Mouse (Mus musculus): ENCODE measurements at regions not wholly inside any gene's neighbourhood (a gene's known extent, or its start where the extent isn't known, plus 50 kb on each side); places are given as distances from the start of the nearest gene placed in this dataset.
"Not testable (repeated sequence)": the region's sequence is repeated elsewhere in the genome, so short reads cannot be mapped to it uniquely, and the experiment has no call there.

GRCm38 (mm10) chr1:157797711-157798110 is 291.2 kb downstream of the Sec16b start:
- H3K9me3 ChIP-seq = no peaks in the 10 kb centered on the region
- H3K27ac ChIP-seq = no peak overlapping the region
- peaks cover 6% of the 10 kb centered on the region for H3K4me1 ChIP-seq (replicated peaks)
- no peak overlapping the region for H3K4me3 ChIP-seq
- H3K27me3 ChIP-seq (ENCODE audit: insufficient read depth, poor library complexity, severe bottlenecking) = no peaks in the 10 kb centered on the region
- WGBS = 92% methylated on average over 7 of the region's 7 CpGs
- no peak for DNase-seq (ENCODE audit: low spot score)
- H3K36me3 ChIP-seq = no peaks in the 10 kb centered on the region

- peaks cover 6% of the 10 kb centered on the region for H3K4me1 ChIP-seq (replicated peaks)
- no peaks in the 10 kb centered on the region for H3K27me3 ChIP-seq (ENCODE audit: insufficient read depth, poor library complexity, severe bottlenecking)
- no peak for DNase-seq (ENCODE audit: low spot score)
- no peaks in the 10 kb centered on the region for H3K9me3 ChIP-seq
- no peak overlapping the region for H3K4me3 ChIP-seq
- H3K36me3 ChIP-seq = no peaks in the 10 kb centered on the region
- H3K27ac ChIP-seq = no peak overlapping the region
- WGBS = 74% methylated on average over 21 of the region's 21 CpGs
These were observed 292.3 kb downstream of the Sec16b start for GRCm38 (mm10) chr1:157798561-157799553.

- WGBS = 77% methylated on average over 3 of the region's 3 CpGs
- peaks cover 6% of the 10 kb centered on the region for H3K4me1 ChIP-seq (replicated peaks)
- no peaks in the 10 kb centered on the region for H3K36me3 ChIP-seq
- no peak overlapping the region for H3K27ac ChIP-seq
- H3K9me3 ChIP-seq = no peaks in the 10 kb centered on the region
- H3K27me3 ChIP-seq (ENCODE audit: insufficient read depth, poor library complexity, severe bottlenecking) = no peaks in the 10 kb centered on the region
- H3K4me3 ChIP-seq = no peak overlapping the region
- no peak for DNase-seq (ENCODE audit: low spot score)
These were observed 294.6 kb downstream of the Sec16b start for GRCm38 (mm10) chr1:157801151-157801550.

- Histone ChIP-seq H3K27me3 (ENCODE audit: insufficient read depth, poor library complexity, severe bottlenecking) (no peaks in the 10 kb centered on the region), H3K36me3 (no peaks in the 10 kb centered on the region), H3K4me3 (no peak overlapping the region), H3K4me1 (replicated peaks) (no peaks in the 10 kb centered on the region), H3K9me3 (no peaks in the 10 kb centered on the region), H3K27ac (no peak overlapping the region)
- no peak for DNase-seq (ENCODE audit: low spot score)
- 77% methylated on average over 3 of the region's 3 CpGs for WGBS
These were observed 297.7 kb downstream of the Sec16b start for GRCm38 (mm10) chr1:157804229-157804628.

- DNase-seq (ENCODE audit: low spot score) = no peak
- no peak overlapping the region for H3K4me3 ChIP-seq
- WGBS = 81% methylated on average over 1 of the region's 1 CpGs
- H3K27ac ChIP-seq = no peak overlapping the region
- H3K9me3 ChIP-seq = no peaks in the 10 kb centered on the region
- no peaks in the 10 kb centered on the region for H3K36me3 ChIP-seq
- H3K27me3 ChIP-seq (ENCODE audit: insufficient read depth, poor library complexity, severe bottlenecking) = no peaks in the 10 kb centered on the region
- H3K4me1 ChIP-seq (replicated peaks) = no peaks in the 10 kb centered on the region
These were observed 299.8 kb downstream of the Sec16b start for GRCm38 (mm10) chr1:157806296-157806695.

GRCm38 (mm10) chr1:157809674-157810471 is 303.3 kb downstream of the Sec16b start:
- Histone ChIP-seq H3K36me3 (no peaks in the 10 kb centered on the region), H3K27ac (no peak overlapping the region), H3K4me1 (replicated peaks) (no peaks in the 10 kb centered on the region), H3K4me3 (no peak overlapping the region), H3K27me3 (ENCODE audit: insufficient read depth, poor library complexity, severe bottlenecking) (no peaks in the 10 kb centered on the region), H3K9me3 (no peaks in the 10 kb centered on the region)
- no peak for DNase-seq (ENCODE audit: low spot score)
- WGBS = 85% methylated on average over 8 of the region's 8 CpGs

- DNase-seq (ENCODE audit: low spot score) = no peak
- no peaks in the 10 kb centered on the region for H3K4me1 ChIP-seq (replicated peaks)
- H3K9me3 ChIP-seq = no peaks in the 10 kb centered on the region
- H3K27ac ChIP-seq = no peak overlapping the region
- H3K36me3 ChIP-seq = no peaks in the 10 kb centered on the region
- no peak overlapping the region for H3K4me3 ChIP-seq
- H3K27me3 ChIP-seq (ENCODE audit: insufficient read depth, poor library complexity, severe bottlenecking) = no peaks in the 10 kb centered on the region
These were observed 304.1 kb downstream of the Sec16b start for GRCm38 (mm10) chr1:157810657-157811056.

- no peak overlapping the region for H3K27ac ChIP-seq
- DNase-seq (ENCODE audit: low spot score) = no peak
- 59% methylated on average over 2 of the region's 2 CpGs for WGBS
- H3K4me1 ChIP-seq (replicated peaks) = no peaks in the 10 kb centered on the region
- H3K4me3 ChIP-seq = no peak overlapping the region
- no peaks in the 10 kb centered on the region for H3K9me3 ChIP-seq
- H3K36me3 ChIP-seq = no peaks in the 10 kb centered on the region
- no peaks in the 10 kb centered on the region for H3K27me3 ChIP-seq (ENCODE audit: insufficient read depth, poor library complexity, severe bottlenecking)
These were observed 321.4 kb downstream of the Sec16b start for GRCm38 (mm10) chr1:157827966-157828365.

- H3K4me3 ChIP-seq = no peak overlapping the region
- H3K36me3 ChIP-seq = no peaks in the 10 kb centered on the region
- H3K9me3 ChIP-seq = peaks cover 1% of the 10 kb centered on the region; the same call in 1 of the 2 replicates
- no peak for DNase-seq (ENCODE audit: low spot score)
- no peaks in the 10 kb centered on the region for H3K27me3 ChIP-seq (ENCODE audit: insufficient read depth, poor library complexity, severe bottlenecking)
- no peak overlapping the region for H3K27ac ChIP-seq
- H3K4me1 ChIP-seq (replicated peaks) = no peaks in the 10 kb centered on the region
- 58% methylated on average over 2 of the region's 2 CpGs for WGBS
These were observed 325.0 kb downstream of the Sec16b start for GRCm38 (mm10) chr1:157831511-157831910.

- WGBS = 80% methylated on average over 5 of the region's 5 CpGs
These were observed 366.2 kb downstream of the Sec16b start for GRCm38 (mm10) chr1:157872775-157873174.

GRCm38 (mm10) chr1:157875006-157875405 is 368.5 kb downstream of the Sec16b start:
- DNase-seq (ENCODE audit: low spot score) = no peak
- no peak overlapping the region for H3K4me3 ChIP-seq
- 62% methylated on average over 2 of the region's 2 CpGs for WGBS
- no peaks in the 10 kb centered on the region for H3K36me3 ChIP-seq
- H3K27me3 ChIP-seq (ENCODE audit: insufficient read depth, poor library complexity, severe bottlenecking) = no peaks in the 10 kb centered on the region
- no peaks in the 10 kb centered on the region for H3K4me1 ChIP-seq (replicated peaks)
- H3K27ac ChIP-seq = no peak overlapping the region
- no peaks in the 10 kb centered on the region for H3K9me3 ChIP-seq

More at GRCm38 (mm10) chr1:157872775-157873174, 366.2 kb downstream of the Sec16b start:
- Histone ChIP-seq H3K27ac (no peak overlapping the region), H3K9me3 (0 out of 2 replicates have a peak, but pooled peaks cover 3% of the 10 kb centered on the region), H3K4me1 (replicated peaks) (no peaks in the 10 kb centered on the region), H3K4me3 (no peak overlapping the region), H3K36me3 (no peaks in the 10 kb centered on the region), H3K27me3 (ENCODE audit: insufficient read depth, poor library complexity, severe bottlenecking) (no peaks in the 10 kb centered on the region)
- DNase-seq (ENCODE audit: low spot score) = no peak

GRCm38 (mm10) chr1:157877117-157877516 is 370.6 kb downstream of the Sec16b start:
- not testable (repeated sequence) for H3K4me1 ChIP-seq (replicated peaks)
- 97% methylated on average over 2 of the region's 4 CpGs for WGBS

GRCm38 (mm10) chr1:157887146-157887545 is 380.6 kb downstream of the Sec16b start:
- no peak for DNase-seq (ENCODE audit: low spot score)
- Histone ChIP-seq H3K4me1 (replicated peaks) (no peaks in the 10 kb centered on the region), H3K9me3 (no peaks in the 10 kb centered on the region), H3K4me3 (no peak overlapping the region), H3K36me3 (no peaks in the 10 kb centered on the region), H3K27ac (no peak overlapping the region), H3K27me3 (ENCODE audit: insufficient read depth, poor library complexity, severe bottlenecking) (no peaks in the 10 kb centered on the region)
- 63% methylated on average over 1 of the region's 1 CpGs for WGBS

More at GRCm38 (mm10) chr1:157877117-157877516, 370.6 kb downstream of the Sec16b start:
- not testable (repeated sequence) for H3K9me3 ChIP-seq; H3K27me3 ChIP-seq (ENCODE audit: insufficient read depth, poor library complexity, severe bottlenecking); DNase-seq (ENCODE audit: low spot score); H3K27ac ChIP-seq; H3K36me3 ChIP-seq; H3K4me3 ChIP-seq

Data from hindbrain, embryonic 10.5 days (tissue).